Mouse (Mus musculus): ENCODE measurements around the gene Trip12. TPM values are rescaled to one million over a fixed set of nuclear protein-coding genes. Genes with fewer than 3 reads are reported as not detected.

Gene Trip12
- polyA plus RNA-seq, 1 experiment from 2014 or later = 40.7 TPM

DNA sequence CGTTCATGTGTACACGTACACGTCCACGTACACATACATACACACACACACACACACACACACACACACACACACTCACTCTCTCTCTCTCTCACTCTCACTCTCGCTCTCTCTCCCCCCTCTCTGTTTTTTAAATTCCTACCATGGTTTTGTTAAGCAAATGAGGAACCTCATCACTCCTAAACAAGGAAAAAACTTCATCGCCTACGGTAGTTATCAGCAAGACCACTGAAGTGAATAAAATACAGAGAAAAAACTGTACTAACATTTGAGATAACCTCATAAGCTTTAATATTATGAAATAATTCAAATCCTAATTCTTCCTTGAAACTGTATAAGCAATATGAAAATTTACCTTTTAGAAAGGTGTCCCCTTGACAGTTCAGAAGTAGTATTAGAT is 45.0 kb downstream of the Trip12 start:
- no peak for ATAC-seq
- no peak for TF ChIP-seq CTCF (IDR thresholded peaks at IDR 0.05; ENCODE audit: low read depth)

DNA sequence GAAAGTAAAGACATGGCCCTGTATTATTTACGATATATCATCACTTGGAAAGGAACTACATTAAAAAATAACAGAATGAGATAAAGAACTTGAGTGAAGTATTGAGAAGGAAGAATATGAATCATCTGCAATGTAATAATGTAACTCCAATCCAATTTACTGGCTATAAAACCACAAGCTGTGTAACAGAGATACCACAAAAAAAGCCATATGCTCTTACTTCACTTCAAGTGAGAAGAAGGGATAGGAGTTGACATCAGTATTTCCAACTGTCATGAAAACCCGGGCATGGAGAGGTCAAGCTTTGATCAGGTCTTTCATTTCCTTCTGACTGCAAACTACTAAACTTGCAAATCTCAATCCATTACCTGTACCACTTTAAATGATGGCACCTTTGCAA is 48.9 kb downstream of the Trip12 start:
- Histone ChIP-seq H3K4me3 (ENCODE audit: low read depth, low read length) (no peak overlapping the region), H3K27me3 (replicated peaks; ENCODE audit: control insufficient read depth, insufficient read depth, low read length) (no peaks in the 10 kb centered on the region), H3K27ac (ENCODE audit: low read depth, low read length) (no peak overlapping the region), H3K9ac (ENCODE audit: low read depth, low read length) (no peak overlapping the region), H3K4me1 (replicated peaks; ENCODE audit: control insufficient read depth, insufficient read depth, low read length) (no peaks in the 10 kb centered on the region), H3K9me3 (ENCODE audit: control insufficient read depth) (no peaks in the 10 kb centered on the region), H3K4me2 (replicated peaks; ENCODE audit: low read depth) (no peak overlapping the region), H3K36me3 (ENCODE audit: control insufficient read depth, insufficient read depth) (peaks cover 25% of the 10 kb centered on the region)
- ATAC-seq = no peak
- WGBS = 89% methylated on average over 2 of the region's 2 CpGs
- TF ChIP-seq CTCF (IDR thresholded peaks at IDR 0.05; ENCODE audit: low read depth) = no peak

More for the DNA sequence above, 45.0 kb downstream of the Trip12 start:
- Histone ChIP-seq H3K9ac (ENCODE audit: low read depth, low read length) (no peak overlapping the region), H3K36me3 (ENCODE audit: control insufficient read depth, insufficient read depth) (peaks cover 20% of the 10 kb centered on the region), H3K4me2 (replicated peaks; ENCODE audit: low read depth) (no peak overlapping the region), H3K4me3 (ENCODE audit: low read depth, low read length) (no peak overlapping the region), H3K27me3 (replicated peaks; ENCODE audit: control insufficient read depth, insufficient read depth, low read length) (no peaks in the 10 kb centered on the region), H3K27ac (ENCODE audit: low read depth, low read length) (no peak overlapping the region), H3K4me1 (replicated peaks; ENCODE audit: control insufficient read depth, insufficient read depth, low read length) (no peaks in the 10 kb centered on the region), H3K9me3 (ENCODE audit: control insufficient read depth) (no peaks in the 10 kb centered on the region)
- WGBS = 97% methylated on average over 7 of the region's 7 CpGs

DNA sequence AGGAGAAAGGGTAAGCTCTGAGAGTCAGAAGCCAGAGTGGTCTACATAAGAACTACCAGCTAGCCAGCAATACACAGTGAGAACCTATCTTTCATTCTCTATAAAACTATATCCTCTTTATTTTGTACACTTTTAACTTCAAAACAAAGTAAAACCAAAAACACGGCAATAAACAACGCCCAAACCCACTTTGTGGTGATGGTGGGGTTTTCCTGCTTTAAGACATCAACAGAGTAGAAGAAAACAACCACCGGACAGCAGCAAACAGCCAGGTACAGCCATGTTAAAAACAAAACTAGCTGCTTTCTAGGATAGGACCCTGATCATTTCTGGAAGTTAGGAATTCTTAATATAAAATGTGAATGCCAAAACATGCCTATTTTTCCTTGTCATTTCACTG is 59.7 kb downstream of the Trip12 start:
- TF ChIP-seq CTCF (IDR thresholded peaks at IDR 0.05; ENCODE audit: low read depth) = no peak
- Histone ChIP-seq H3K9me3 (ENCODE audit: control insufficient read depth) (no peaks in the 10 kb centered on the region), H3K27ac (ENCODE audit: low read depth, low read length) (no peak overlapping the region), H3K9ac (ENCODE audit: low read depth, low read length) (no peak overlapping the region), H3K36me3 (ENCODE audit: control insufficient read depth, insufficient read depth) (peaks cover 25% of the 10 kb centered on the region), H3K4me1 (replicated peaks; ENCODE audit: control insufficient read depth, insufficient read depth, low read length) (no peaks in the 10 kb centered on the region), H3K27me3 (replicated peaks; ENCODE audit: control insufficient read depth, insufficient read depth, low read length) (no peaks in the 10 kb centered on the region), H3K4me3 (ENCODE audit: low read depth, low read length) (no peak overlapping the region), H3K4me2 (replicated peaks; ENCODE audit: low read depth) (no peak overlapping the region)
- 93% methylated on average over 3 of the region's 3 CpGs for WGBS
- ATAC-seq = no peak

DNA sequence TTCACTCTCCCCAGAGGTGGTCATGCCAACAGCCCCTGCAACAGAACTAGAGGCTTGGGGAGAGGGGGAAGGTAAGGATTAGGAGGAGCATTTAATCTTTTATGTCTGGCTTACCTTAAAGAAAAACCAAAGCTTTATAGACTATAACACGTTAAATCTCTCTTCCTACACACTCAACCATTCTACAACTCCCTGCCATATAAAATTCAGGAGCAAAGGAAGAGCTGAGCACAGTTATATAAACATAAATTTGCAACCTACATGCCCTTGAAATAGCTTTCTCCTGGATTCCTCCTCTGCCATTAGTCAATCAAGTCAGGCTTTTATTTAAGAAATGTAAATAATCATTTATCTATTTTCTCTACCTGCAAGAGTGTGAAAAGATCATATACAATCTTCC is 62.9 kb downstream of the Trip12 start:
- no peak overlapping the region for H3K9ac ChIP-seq (ENCODE audit: low read depth, low read length)
- peaks cover 31% of the 10 kb centered on the region for H3K36me3 ChIP-seq (ENCODE audit: control insufficient read depth, insufficient read depth)
- 72% methylated on average over 1 of the region's 1 CpGs for WGBS
- no peak overlapping the region for H3K4me2 ChIP-seq (replicated peaks; ENCODE audit: low read depth)
- no peak overlapping the region for H3K4me3 ChIP-seq (ENCODE audit: low read depth, low read length)
- H3K4me1 ChIP-seq (replicated peaks; ENCODE audit: control insufficient read depth, insufficient read depth, low read length) = no peaks in the 10 kb centered on the region
- H3K9me3 ChIP-seq (ENCODE audit: control insufficient read depth) = no peaks in the 10 kb centered on the region
- H3K27ac ChIP-seq (ENCODE audit: low read depth, low read length) = no peak overlapping the region
- no peaks in the 10 kb centered on the region for H3K27me3 ChIP-seq (replicated peaks; ENCODE audit: control insufficient read depth, insufficient read depth, low read length)
- ATAC-seq = no peak
- TF ChIP-seq CTCF (IDR thresholded peaks at IDR 0.05; ENCODE audit: low read depth) = no peak

DNA sequence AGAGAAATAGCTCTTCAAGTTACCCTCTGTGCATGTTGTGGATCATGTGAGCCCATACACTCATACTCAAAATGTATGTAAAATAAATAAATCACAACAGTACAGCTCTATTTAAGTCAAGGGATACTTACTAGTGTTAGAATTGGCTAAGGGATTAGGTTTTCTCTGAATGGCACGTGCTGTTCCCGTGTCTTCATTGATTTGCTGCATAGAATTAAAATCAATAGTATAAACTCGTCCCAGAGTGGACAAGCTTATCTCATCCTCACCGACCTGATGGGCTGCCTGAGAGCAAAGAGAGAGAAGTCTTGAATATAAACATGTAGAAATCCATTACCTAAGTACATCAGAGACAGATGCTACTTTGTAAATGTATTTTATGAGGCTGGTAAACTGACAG is 81.5 kb downstream of the Trip12 start:
- Histone ChIP-seq H3K27me3 (replicated peaks; ENCODE audit: control insufficient read depth, insufficient read depth, low read length) (no peaks in the 10 kb centered on the region), H3K9me3 (ENCODE audit: control insufficient read depth) (no peaks in the 10 kb centered on the region), H3K4me1 (replicated peaks; ENCODE audit: control insufficient read depth, insufficient read depth, low read length) (no peaks in the 10 kb centered on the region), H3K36me3 (ENCODE audit: control insufficient read depth, insufficient read depth) (peaks cover 63% of the 10 kb centered on the region), H3K4me2 (replicated peaks; ENCODE audit: low read depth) (no peak overlapping the region), H3K9ac (ENCODE audit: low read depth, low read length) (no peak overlapping the region), H3K4me3 (ENCODE audit: low read depth, low read length) (no peak overlapping the region), H3K27ac (ENCODE audit: low read depth, low read length) (no peak overlapping the region)
- TF ChIP-seq CTCF (IDR thresholded peaks at IDR 0.05; ENCODE audit: low read depth) = no peak
- ATAC-seq = no peak
- WGBS = 56% methylated on average over 4 of the region's 4 CpGs

DNA sequence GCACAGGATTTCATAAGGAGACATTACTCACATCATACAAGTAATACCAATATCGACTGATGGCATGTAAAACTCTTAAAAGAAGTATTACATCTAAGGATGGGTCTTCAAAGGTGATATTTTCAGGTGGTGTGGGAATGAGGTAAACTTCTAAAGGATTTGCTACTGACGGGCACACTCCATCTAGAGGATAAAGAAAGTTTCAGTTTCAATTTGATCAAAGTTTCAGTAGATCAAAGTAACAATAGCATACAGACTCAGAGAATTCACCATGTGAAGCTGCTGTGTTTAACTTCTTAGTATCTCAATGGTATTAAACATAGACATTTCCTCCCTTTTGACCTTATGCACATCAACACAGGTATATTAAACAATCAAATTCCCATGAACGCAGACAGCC is 98.2 kb downstream of the Trip12 start:
- Histone ChIP-seq H3K9me3 (ENCODE audit: control insufficient read depth) (no peaks in the 10 kb centered on the region), H3K27ac (ENCODE audit: low read depth, low read length) (no peak overlapping the region), H3K27me3 (replicated peaks; ENCODE audit: control insufficient read depth, insufficient read depth, low read length) (no peaks in the 10 kb centered on the region), H3K9ac (ENCODE audit: low read depth, low read length) (no peak overlapping the region), H3K36me3 (ENCODE audit: control insufficient read depth, insufficient read depth) (peaks cover 64% of the 10 kb centered on the region), H3K4me2 (replicated peaks; ENCODE audit: low read depth) (no peak overlapping the region), H3K4me3 (ENCODE audit: low read depth, low read length) (no peak overlapping the region), H3K4me1 (replicated peaks; ENCODE audit: control insufficient read depth, insufficient read depth, low read length) (no peaks in the 10 kb centered on the region)
- 95% methylated on average over 3 of the region's 3 CpGs for WGBS
- no peak for TF ChIP-seq CTCF (IDR thresholded peaks at IDR 0.05; ENCODE audit: low read depth)
- no peak for ATAC-seq

DNA sequence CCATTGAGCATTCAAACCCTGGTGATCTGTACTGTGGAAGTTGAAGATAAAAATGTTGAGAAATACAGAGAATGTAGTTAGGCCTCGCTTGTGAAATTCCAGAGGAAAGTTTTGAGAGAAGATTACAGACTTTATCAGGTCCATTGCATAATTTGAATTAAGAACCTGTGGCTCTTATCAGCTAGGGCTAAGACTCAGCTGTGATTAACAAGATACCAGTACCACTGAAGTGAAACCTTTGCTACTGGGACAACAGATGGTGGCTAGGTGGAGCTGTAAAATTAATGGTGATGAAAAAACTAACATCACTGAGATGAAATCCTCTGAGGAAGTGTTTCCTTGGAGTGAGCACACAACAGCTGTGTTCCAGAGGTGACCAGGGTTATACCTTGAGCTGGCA is 100.2 kb downstream of the Trip12 start:
- H3K36me3 ChIP-seq (ENCODE audit: control insufficient read depth, insufficient read depth) = peaks cover 63% of the 10 kb centered on the region

More for the DNA sequence above, 100.2 kb downstream of the Trip12 start:
- H3K9me3 ChIP-seq (ENCODE audit: control insufficient read depth) = no peaks in the 10 kb centered on the region
- H3K9ac ChIP-seq (ENCODE audit: low read depth, low read length) = no peak overlapping the region
- H3K27me3 ChIP-seq (replicated peaks; ENCODE audit: control insufficient read depth, insufficient read depth, low read length) = no peaks in the 10 kb centered on the region
- H3K27ac ChIP-seq (ENCODE audit: low read depth, low read length) = no peak overlapping the region; the same call in 1 of the 2 replicates
- TF ChIP-seq CTCF (IDR thresholded peaks at IDR 0.05; ENCODE audit: low read depth) = no peak
- no peaks in the 10 kb centered on the region for H3K4me1 ChIP-seq (replicated peaks; ENCODE audit: control insufficient read depth, insufficient read depth, low read length)
- 47% methylated on average over 1 of the region's 1 CpGs for WGBS
- no peak overlapping the region for H3K4me3 ChIP-seq (ENCODE audit: low read depth, low read length)
- no peak overlapping the region for H3K4me2 ChIP-seq (replicated peaks; ENCODE audit: low read depth)
- ATAC-seq = peak; percentile 13; the same call in 1 of the 2 replicates
